Mouse (Mus musculus): Measurements from ENCODE around the gene Acsl1.
"Not testable (repeated sequence)": the region's sequence is repeated elsewhere in the genome, so short reads cannot be mapped to it uniquely, and the experiment has no call there.

- TF ChIP-seq POLR2A (IDR thresholded peaks at IDR 0.05; ENCODE audit: borderline replicate concordance, control insufficient read depth, low read depth, low read length); CTCF (IDR thresholded peaks at IDR 0.05; ENCODE audit: control insufficient read depth, insufficient read depth, low read length): not testable (repeated sequence)
Observed at GRCm38 (mm10) chr8:46584328-46584727, 113.5 kb downstream of the Acsl1 start.

All from bone marrow, adult 2 months (tissue).